Mouse (Mus musculus) olfactory bulb, adult 2 months (tissue): ENCODE data around the gene Taf5.

Experiments
- CTCF ChIP-seq: fragments of 200-500 bp; IDR thresholded peaks from 2 replicates; pipeline ENCODE4 v1.5.1; 2012; ENCODE audit warnings: low read depth, mild to moderate bottlenecking, low read length, moderate library complexity; ENCODE audit not compliant: insufficient read depth
- POLR2A ChIP-seq: fragments of 200-500 bp; IDR thresholded peaks from 2 replicates; pipeline ENCODE4 v1.6.1; 2012; ENCODE audit warnings: mild to moderate bottlenecking, low read depth, low read length, moderate library complexity; ENCODE audit not compliant: insufficient read depth

DNA sequence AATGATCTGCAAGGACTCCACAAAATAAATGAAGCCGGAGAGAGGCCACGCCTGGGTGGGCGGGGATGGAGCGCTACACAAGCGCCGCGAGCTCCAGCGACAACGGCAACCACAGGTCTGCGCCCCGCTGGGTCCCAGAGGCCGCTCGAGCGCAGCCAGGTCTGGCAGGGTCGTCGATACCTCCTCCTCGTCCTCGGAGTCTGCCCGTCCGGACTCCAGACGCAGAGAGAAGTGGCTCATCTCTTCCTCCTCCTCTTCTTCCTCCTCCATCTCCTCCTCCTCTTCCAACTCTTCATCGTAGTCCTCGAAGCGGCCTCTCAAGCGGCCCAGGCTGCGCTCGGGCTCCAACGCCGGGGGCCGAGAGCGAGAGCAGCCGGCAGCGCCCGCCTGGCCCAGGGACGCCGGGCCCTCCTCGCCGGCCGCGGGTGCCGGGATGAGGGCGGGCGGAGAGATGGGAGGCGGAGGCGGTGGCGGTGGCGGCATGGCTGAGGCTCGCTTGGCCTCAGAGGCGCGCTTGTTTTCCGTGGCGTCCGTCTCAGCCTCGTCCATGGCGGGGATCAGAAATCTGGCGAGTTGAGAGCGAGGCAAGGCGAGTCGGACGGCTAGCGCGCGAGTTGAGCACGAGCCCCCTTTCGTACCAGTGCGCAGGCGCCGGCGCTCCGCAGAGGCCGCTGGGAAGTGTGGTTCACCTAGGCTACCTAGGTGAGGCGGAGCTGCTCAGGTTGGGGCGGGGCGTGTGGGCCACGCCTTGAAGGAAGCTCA, 17.1 kb upstream of the Taf5 start, which contains the start of gene Pcgf6:
- TF ChIP-seq CTCF = peak; percentile 28; the same call in 1 of the 2 replicates
- 0 out of 2 replicates have a peak, but pooled peaks have one; percentile 27 for TF ChIP-seq POLR2A
